Mouse (Mus musculus) midbrain, embryonic 10.5 days (tissue): ENCODE measurements around the gene Amy2a2. TPM values are rescaled to one million over a fixed set of nuclear protein-coding genes. Genes with fewer than 3 reads are reported as not detected.
"Not testable (repeated sequence)": the region's sequence is repeated elsewhere in the genome, so short reads cannot be mapped to it uniquely, and the experiment has no call there.

Experiments used
- DNase-seq: peaks from one replicate; pipeline ENCODE4 v3.0.0-alpha.2; 2017; ENCODE audit warnings: low spot score
- H3K27ac ChIP-seq: fragments of 300-500 bp; sonication (generic); replicated peaks from 2 replicates; pipeline ENCODE4 v1.5.1; 2016; ENCODE audit warnings: mild to moderate bottlenecking
- H3K27me3 ChIP-seq: fragments of 300-500 bp; sonication (generic); 2 replicates; pipeline ENCODE4 v1.6.1; 2016; ENCODE audit warnings: low read depth, mild to moderate bottlenecking; ENCODE audit not compliant: poor library complexity, severe bottlenecking
- H3K36me3 ChIP-seq: fragments of 300-500 bp; sonication (generic); 2 replicates; pipeline ENCODE4 v1.6.1; 2016; ENCODE audit warnings: mild to moderate bottlenecking, moderate library complexity
- H3K4me1 ChIP-seq: fragments of 300-500 bp; sonication (generic); 2 replicates; pipeline ENCODE4 v1.6.1; 2016
- H3K4me3 ChIP-seq: fragments of 300-500 bp; sonication (generic); 2 replicates; pipeline ENCODE4 v1.5.1; 2016; ENCODE audit warnings: mild to moderate bottlenecking, moderate library complexity
- H3K9me3 ChIP-seq: fragments of 300-500 bp; sonication (generic); replicated peaks from 2 replicates; pipeline ENCODE4 v1.6.1; 2016; ENCODE audit warnings: mild to moderate bottlenecking
- WGBS: fragments of 180-500 bp; shearing (Covaris S2); methylation state at CpG from one replicate; pipeline ENCODE4 v1.1.7; 2016; 5-methylcytosine and 5-hydroxymethylcytosine counted together
- polyA plus RNA-seq: library from polyadenylated mRNA; unstranded; fragments of >200 nt; fragmentation: Nextera tagmentation; extraction: Ambion mirVana; gene quantifications from 2 replicates; pipeline ENCODE4 v1.2.1, GENCODE M21; 2016

Amy2a2 gene
- polyA plus RNA-seq = 0.12 TPM in 1 of 2 replicates, not detected in the other

- H3K27me3 ChIP-seq, H3K9me3 ChIP-seq, DNase-seq, H3K4me3 ChIP-seq, H3K36me3 ChIP-seq, H3K27ac ChIP-seq, H3K4me1 ChIP-seq: not testable (repeated sequence)
- no CpG with 5 or more reads among the region's 4 CpGs for WGBS
These were observed at the start of gene Amy2a2 for GRCm38 (mm10) chr3:113356558-113356957. Gene Amy2a2 (minus strand): TSS chr3:113356658.

GRCm38 (mm10) chr3:113345484-113345883, 11.0 kb downstream of the Amy2a2 start:
- H3K27me3 ChIP-seq, H3K27ac ChIP-seq, H3K4me3 ChIP-seq, H3K9me3 ChIP-seq, H3K4me1 ChIP-seq, H3K36me3 ChIP-seq, DNase-seq: not testable (repeated sequence)

- not testable (repeated sequence) for H3K36me3 ChIP-seq, H3K27me3 ChIP-seq, H3K4me3 ChIP-seq, H3K9me3 ChIP-seq, H3K27ac ChIP-seq, DNase-seq, H3K4me1 ChIP-seq
- WGBS = no CpG with 5 or more reads among the region's 4 CpGs
These were observed 32.5 kb downstream of the Amy2a2 start, which contains the start of gene Amy2a3 for GRCm38 (mm10) chr3:113323952-113324351. Gene Amy2a3 (minus strand): TSS chr3:113324052.

GRCm38 (mm10) chr3:113312937-113313336, 43.5 kb downstream of the Amy2a2 start:
- not testable (repeated sequence) for H3K4me1 ChIP-seq, H3K36me3 ChIP-seq, H3K4me3 ChIP-seq, DNase-seq, H3K27me3 ChIP-seq, H3K9me3 ChIP-seq, H3K27ac ChIP-seq
- whole genome bisulfite sequencing = no CpG with 5 or more reads among the region's 3 CpGs

Other genes with a start within 250 kb of the Amy2a2 start
- 0.14 and 0.36 TPM in 2 replicates for gene Amy2a5, start 97.8 kb downstream of the Amy2a2 start, polyA plus RNA-seq
- 0.12 TPM in 1 of 2 replicates, not detected in the other for gene Amy2a4, start 65.2 kb downstream of the Amy2a2 start, polyA plus RNA-seq
- 0.12 TPM in 1 of 2 replicates, not detected in the other for gene Amy2a3, start 32.6 kb downstream of the Amy2a2 start, polyA plus RNA-seq
- gene Amy2a1, start 175.8 kb upstream of the Amy2a2 start, polyA plus RNA-seq = not detected in 2 replicates